Mouse (Mus musculus): ENCODE measurements around the gene Gm10638. TPM values are rescaled to one million over a fixed set of nuclear protein-coding genes. Genes with fewer than 3 reads are reported as not detected.

The Gm10638 gene
- polyA plus RNA-seq, 1 experiment from 2014 or later: 1.7 TPM

GRCm38 (mm10) chr8:86759090-86759491 lies 13.6 kb downstream of the Gm10638 start:
- no peak for DNase-seq

DNA sequence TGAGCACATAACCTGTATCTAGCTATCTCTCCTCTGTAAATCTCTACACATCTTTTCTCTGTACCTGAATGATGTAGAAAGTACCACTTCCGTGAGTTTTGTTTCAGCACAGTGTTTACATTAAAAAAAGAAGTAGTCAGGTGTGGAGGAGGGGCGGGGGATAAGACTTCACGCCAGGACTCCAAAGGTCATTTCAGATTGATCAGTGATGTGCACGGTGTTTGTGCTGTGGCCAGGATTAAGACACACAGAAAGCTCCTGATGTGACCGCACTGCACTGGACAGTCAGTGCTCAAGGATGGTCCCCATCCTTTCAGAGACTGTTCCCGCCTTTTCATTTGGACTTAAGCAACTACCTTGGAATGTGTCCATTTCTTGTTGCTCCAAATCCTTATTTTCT lies 15.2 kb downstream of the Gm10638 start:
- ATAC-seq (peak; percentile 22; the same call in 1 of the 2 replicates), DNase-seq (no peak)
- Histone ChIP-seq H3K9me3 (ENCODE audit: low read length) (no peaks in the 10 kb centered on the region), H3K27ac (ENCODE audit: low read depth) (no peak overlapping the region), H3K36me3 (replicated peaks; ENCODE audit: insufficient read depth, low read length) (no peaks in the 10 kb centered on the region), H3K9ac (replicated peaks) (no peak overlapping the region), H3K27me3 (ENCODE audit: insufficient read depth, low read length) (peaks cover 5% of the 10 kb centered on the region; the same call in 1 of the 2 replicates), H3K4me2 (ENCODE audit: low read depth, low read length) (no peak overlapping the region), H3K4me3 (ENCODE audit: low read depth, low read length) (no peak overlapping the region), H3K4me1 (ENCODE audit: insufficient read depth) (peaks cover 22% of the 10 kb centered on the region)
- no peak for TF ChIP-seq CTCF (IDR thresholded peaks at IDR 0.05; ENCODE audit: low read depth)
- no peak for TF ChIP-seq EP300 (IDR thresholded peaks at IDR 0.05; ENCODE audit: low read depth)
- 62% methylated on average over 6 of the region's 6 CpGs for WGBS (ENCODE audit: insufficient replicate concordance)

More at GRCm38 (mm10) chr8:86759090-86759491, 13.6 kb downstream of the Gm10638 start:
- ATAC-seq: peak; percentile 83
- Histone ChIP-seq H3K4me3 (ENCODE audit: low read depth, low read length) (no peak overlapping the region), H3K27me3 (ENCODE audit: insufficient read depth, low read length) (peaks cover 5% of the 10 kb centered on the region; the same call in 1 of the 2 replicates), H3K36me3 (replicated peaks; ENCODE audit: insufficient read depth, low read length) (no peaks in the 10 kb centered on the region), H3K4me2 (ENCODE audit: low read depth, low read length) (0 out of 2 replicates have a peak overlapping the region, but pooled peaks have one; percentile 15), H3K9me3 (ENCODE audit: low read length) (no peaks in the 10 kb centered on the region), H3K27ac (ENCODE audit: low read depth) (0 out of 2 replicates have a peak overlapping the region, but pooled peaks have one; percentile 29), H3K9ac (replicated peaks) (no peak overlapping the region), H3K4me1 (ENCODE audit: insufficient read depth) (peaks cover 13% of the 10 kb centered on the region)
- TF ChIP-seq EP300 (IDR thresholded peaks at IDR 0.05; ENCODE audit: low read depth) (peak; percentile 78), CTCF (IDR thresholded peaks at IDR 0.05; ENCODE audit: low read depth) (no peak)
- 27% methylated on average over 4 of the region's 4 CpGs for WGBS (ENCODE audit: insufficient replicate concordance)

DNA sequence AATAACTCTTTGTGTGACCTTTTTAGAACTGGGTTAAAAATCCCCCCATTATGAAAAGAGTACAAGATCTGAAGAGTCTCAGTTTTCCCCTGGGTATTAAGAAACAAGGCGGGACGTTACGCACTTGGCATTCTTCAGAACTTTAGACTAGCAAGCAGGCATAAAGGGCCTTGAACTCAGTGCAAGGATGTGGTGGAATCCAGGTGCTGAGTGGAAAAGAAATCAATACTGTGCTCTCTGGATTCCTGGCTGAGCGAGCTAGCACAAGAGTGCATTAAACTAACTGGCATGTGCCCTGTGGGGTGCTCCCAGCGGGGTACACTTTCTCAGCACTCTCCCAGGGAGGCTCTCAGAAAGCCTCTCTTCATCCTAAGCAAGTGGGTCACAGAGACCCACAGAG lies 17.3 kb downstream of the Gm10638 start:
- DNase-seq: no peak
- H3K36me3 ChIP-seq (replicated peaks; ENCODE audit: insufficient read depth, low read length): no peaks in the 10 kb centered on the region
- no peak for TF ChIP-seq EP300 (IDR thresholded peaks at IDR 0.05; ENCODE audit: low read depth)

DNA sequence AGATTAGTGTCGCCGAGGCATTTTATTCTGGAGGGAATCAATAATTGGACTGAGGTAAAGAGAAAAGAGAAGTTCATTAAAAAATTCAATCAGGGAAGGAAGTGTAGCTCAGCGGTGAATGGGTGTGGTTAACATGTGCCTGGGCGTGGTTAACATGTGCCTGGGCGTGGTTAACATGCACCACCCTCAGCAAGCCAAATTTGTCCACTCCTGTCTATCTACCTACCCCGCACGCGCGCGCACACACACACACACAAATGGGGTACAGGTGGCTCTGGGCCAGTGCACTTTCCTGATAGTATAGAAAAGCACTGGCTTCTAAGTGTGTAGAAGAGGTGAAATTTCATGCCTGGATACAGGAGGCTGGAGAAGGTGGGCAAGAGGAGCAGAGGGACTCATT lies 19.7 kb downstream of the Gm10638 start:
- Histone ChIP-seq H3K4me3 (ENCODE audit: low read depth, low read length) (no peak overlapping the region), H3K36me3 (replicated peaks; ENCODE audit: insufficient read depth, low read length) (no peaks in the 10 kb centered on the region), H3K4me1 (ENCODE audit: insufficient read depth) (peaks cover 23% of the 10 kb centered on the region), H3K9me3 (ENCODE audit: low read length) (no peaks in the 10 kb centered on the region), H3K27me3 (ENCODE audit: insufficient read depth, low read length) (peaks cover 5% of the 10 kb centered on the region; the same call in 1 of the 2 replicates), H3K9ac (replicated peaks) (no peak overlapping the region), H3K4me2 (ENCODE audit: low read depth, low read length) (peak overlapping the region; percentile 18; the same call in 1 of the 2 replicates), H3K27ac (ENCODE audit: low read depth) (no peak overlapping the region)
- 69% methylated on average over 10 of the region's 10 CpGs for WGBS (ENCODE audit: insufficient replicate concordance)
- DNase-seq (peak; percentile 66), ATAC-seq (peak; percentile 60)
- TF ChIP-seq EP300 (IDR thresholded peaks at IDR 0.05; ENCODE audit: low read depth): no peak
- TF ChIP-seq CTCF (IDR thresholded peaks at IDR 0.05; ENCODE audit: low read depth): no peak

More for the DNA sequence above, 17.3 kb downstream of the Gm10638 start:
- no peak for ATAC-seq
- Histone ChIP-seq H3K27ac (ENCODE audit: low read depth) (no peak overlapping the region), H3K9ac (replicated peaks) (no peak overlapping the region), H3K4me2 (ENCODE audit: low read depth, low read length) (no peak overlapping the region), H3K4me1 (ENCODE audit: insufficient read depth) (peaks cover 28% of the 10 kb centered on the region), H3K4me3 (ENCODE audit: low read depth, low read length) (no peak overlapping the region), H3K9me3 (ENCODE audit: low read length) (no peaks in the 10 kb centered on the region), H3K27me3 (ENCODE audit: insufficient read depth, low read length) (peaks cover 5% of the 10 kb centered on the region; the same call in 1 of the 2 replicates)
- 68% methylated on average over 5 of the region's 5 CpGs for WGBS (ENCODE audit: insufficient replicate concordance)

DNA sequence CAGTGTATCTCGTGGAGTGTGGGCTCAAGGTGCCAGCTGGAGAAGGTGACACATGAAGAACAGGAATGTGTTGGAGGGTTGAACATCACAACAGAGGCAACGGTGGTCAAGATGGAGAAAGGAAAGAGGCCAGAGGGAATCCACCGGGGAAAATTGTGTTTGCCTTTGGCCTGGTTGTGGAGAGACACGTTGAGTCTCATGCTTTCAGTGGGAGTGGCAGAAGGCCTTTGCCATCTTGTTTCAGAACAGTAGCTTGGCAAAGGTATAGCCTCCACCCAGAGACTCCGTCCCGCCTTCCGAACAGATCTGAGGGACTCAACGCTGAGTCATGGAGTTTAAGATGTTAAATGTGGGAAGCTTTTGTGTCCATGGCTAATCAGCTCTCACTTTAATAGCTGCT lies 20.2 kb downstream of the Gm10638 start:
- no peak for DNase-seq
- Histone ChIP-seq H3K36me3 (replicated peaks; ENCODE audit: insufficient read depth, low read length) (no peaks in the 10 kb centered on the region), H3K27ac (ENCODE audit: low read depth) (no peak overlapping the region), H3K4me2 (ENCODE audit: low read depth, low read length) (0 out of 2 replicates have a peak overlapping the region, but pooled peaks have one; percentile 18), H3K9me3 (ENCODE audit: low read length) (no peaks in the 10 kb centered on the region), H3K9ac (replicated peaks) (no peak overlapping the region), H3K4me3 (ENCODE audit: low read depth, low read length) (no peak overlapping the region), H3K4me1 (ENCODE audit: insufficient read depth) (peaks cover 23% of the 10 kb centered on the region), H3K27me3 (ENCODE audit: insufficient read depth, low read length) (peaks cover 5% of the 10 kb centered on the region; the same call in 1 of the 2 replicates)
- ATAC-seq: no peak
- TF ChIP-seq CTCF (IDR thresholded peaks at IDR 0.05; ENCODE audit: low read depth) (no peak), EP300 (IDR thresholded peaks at IDR 0.05; ENCODE audit: low read depth) (no peak)
- WGBS (ENCODE audit: insufficient replicate concordance): 87% methylated on average over 8 of the region's 8 CpGs

- peaks cover 12% of the 10 kb centered on the region; the same call in 1 of the 2 replicates for H3K27me3 ChIP-seq (ENCODE audit: insufficient read depth, low read length)
- WGBS (ENCODE audit: insufficient replicate concordance): 77% methylated on average over 9 of the region's 9 CpGs
Measured at GRCm38 (mm10) chr8:86766548-86767211, 21.2 kb downstream of the Gm10638 start.

More at GRCm38 (mm10) chr8:86766548-86767211, 21.2 kb downstream of the Gm10638 start:
- Histone ChIP-seq H3K36me3 (replicated peaks; ENCODE audit: insufficient read depth, low read length) (no peaks in the 10 kb centered on the region), H3K4me1 (ENCODE audit: insufficient read depth) (peaks cover 23% of the 10 kb centered on the region), H3K4me3 (ENCODE audit: low read depth, low read length) (no peak overlapping the region), H3K9me3 (ENCODE audit: low read length) (no peaks in the 10 kb centered on the region), H3K27ac (ENCODE audit: low read depth) (peak overlapping the region; percentile 55), H3K4me2 (ENCODE audit: low read depth, low read length) (no peak overlapping the region), H3K9ac (replicated peaks) (no peak overlapping the region)
- DNase-seq: peak; percentile 61
- TF ChIP-seq EP300 (IDR thresholded peaks at IDR 0.05; ENCODE audit: low read depth) (peak; percentile 14; the same call in 1 of the 2 replicates), CTCF (IDR thresholded peaks at IDR 0.05; ENCODE audit: low read depth) (no peak)
- ATAC-seq: peak; percentile 84
